In genomic region chr17:63803599-63803998, GRCm38 (mm10) we compare ENCODE assay signal across 9 mouse cellular contexts. TPM values are rescaled to one million over a fixed set of nuclear protein-coding genes. Genes with fewer than 3 reads are reported as not detected.
DNase-seq lines count a peak whose midpoint lies in the region; ATAC-seq and TF ChIP-seq lines count a peak whose summit lies in the region.
"Had no signal": no experiment of that assay in that cellular context is flagged by ENCODE, and none has a peak within 500 bp of the region (broad histone marks: within the 10 kb centered on the region; RNA-seq: fewer than 3 reads in every experiment).

No protein-coding gene starts in this region.

- H3K36me3 ChIP-seq in kidney, embryonic 14.5 days (ENCODE audit: control insufficient read depth, insufficient read depth, low read length) = no peaks in the 10 kb centered on the region
- H3K36me3 ChIP-seq in kidney, postnatal 0 days (ENCODE audit: insufficient read depth, low read length) = no peaks in the 10 kb centered on the region
- H3K36me3 ChIP-seq in liver, embryonic 11.5 days (ENCODE audit: control insufficient read depth, insufficient read depth, low read length) = no peaks in the 10 kb centered on the region
- H3K36me3 ChIP-seq: embryonic facial prominence, embryonic 15.5 days had no signal

- no peaks in the 10 kb centered on the region for H3K27me3 ChIP-seq in kidney, embryonic 14.5 days (ENCODE audit: control insufficient read depth, insufficient read depth, low read length)
- H3K27me3 ChIP-seq in kidney, postnatal 0 days (ENCODE audit: insufficient read depth, low read length) = no peaks in the 10 kb centered on the region
- H3K27me3 ChIP-seq in liver, embryonic 11.5 days (replicated peaks; ENCODE audit: control insufficient read depth, insufficient read depth, low read length) = no peaks in the 10 kb centered on the region
- H3K27me3 ChIP-seq: embryonic facial prominence, embryonic 15.5 days had no signal

- no peak for TF ChIP-seq POLR2A in bone marrow, adult 2 months (IDR thresholded peaks at IDR 0.05; ENCODE audit: borderline replicate concordance, control insufficient read depth, low read depth, low read length)

- H3K9me3 ChIP-seq in kidney, embryonic 14.5 days (ENCODE audit: control insufficient read depth, low read length) = no peaks in the 10 kb centered on the region
- H3K9me3 ChIP-seq in kidney, postnatal 0 days (replicated peaks; ENCODE audit: low read length) = no peaks in the 10 kb centered on the region
- H3K9me3 ChIP-seq in liver, embryonic 11.5 days (ENCODE audit: control insufficient read depth, low read length) = no peaks in the 10 kb centered on the region
- H3K9me3 ChIP-seq: embryonic facial prominence, embryonic 15.5 days had no signal

- no peak overlapping the region for H3K9ac ChIP-seq in kidney, embryonic 14.5 days (ENCODE audit: low read depth, low read length)
- H3K9ac ChIP-seq in kidney, postnatal 0 days (ENCODE audit: low read depth, low read length) = no peak overlapping the region
- no peak overlapping the region for H3K9ac ChIP-seq in liver, embryonic 11.5 days (ENCODE audit: low read depth, low read length)
- H3K9ac ChIP-seq: embryonic facial prominence, embryonic 15.5 days had no signal

- no peaks in the 10 kb centered on the region for H3K4me1 ChIP-seq in kidney, embryonic 14.5 days (ENCODE audit: control insufficient read depth, insufficient read depth, low read length)
- no peaks in the 10 kb centered on the region for H3K4me1 ChIP-seq in bone marrow, adult 2 months (ENCODE audit: control insufficient read depth, insufficient read depth, low read length)
- H3K4me1 ChIP-seq in kidney, postnatal 0 days (replicated peaks; ENCODE audit: insufficient read depth, low read length) = no peaks in the 10 kb centered on the region
- H3K4me1 ChIP-seq in liver, embryonic 11.5 days (replicated peaks; ENCODE audit: control insufficient read depth, insufficient read depth, low read length) = no peaks in the 10 kb centered on the region
- H3K4me1 ChIP-seq: embryonic facial prominence, embryonic 15.5 days had no signal

- TF ChIP-seq CTCF in bone marrow, adult 2 months (IDR thresholded peaks at IDR 0.05; ENCODE audit: control insufficient read depth, insufficient read depth, low read length) = peak; percentile 71
- peak; percentile 84 for TF ChIP-seq CTCF in kidney, postnatal 0 days (IDR thresholded peaks at IDR 0.05; ENCODE audit: low read depth)

- no peak for ATAC-seq in kidney, embryonic 14.5 days (ENCODE audit: low FRiP score, low TSS enrichment)
- no peak for ATAC-seq in kidney, postnatal 0 days (replicated peaks; ENCODE audit: low FRiP score, low read depth)
- ATAC-seq in liver, embryonic 11.5 days (replicated peaks; ENCODE audit: low FRiP score) = no peak

- WGBS in kidney, embryonic 14.5 days = 33% methylated on average over 11 of the region's 11 CpGs
- 23% methylated on average over 11 of the region's 11 CpGs for WGBS in bone marrow, adult 2 months
- WGBS in kidney, postnatal 0 days = 29% methylated on average over 11 of the region's 11 CpGs
- WGBS in liver, embryonic 11.5 days = 25% methylated on average over 11 of the region's 11 CpGs

- H3K4me2 ChIP-seq in kidney, embryonic 14.5 days (replicated peaks; ENCODE audit: low read depth, low read length) = no peak overlapping the region
- H3K4me2 ChIP-seq in kidney, postnatal 0 days (ENCODE audit: low read length) = no peak overlapping the region
- H3K4me2 ChIP-seq in liver, embryonic 11.5 days = no peak overlapping the region
- H3K4me2 ChIP-seq: embryonic facial prominence, embryonic 15.5 days had no signal

- no peak overlapping the region for H3K4me3 ChIP-seq in kidney, embryonic 14.5 days (ENCODE audit: low read length)
- H3K4me3 ChIP-seq in bone marrow, adult 2 months (replicated peaks; ENCODE audit: control insufficient read depth, low read depth, low read length) = no peak overlapping the region
- H3K4me3 ChIP-seq in kidney, postnatal 0 days (replicated peaks; ENCODE audit: low read depth, low read length) = no peak overlapping the region
- no peak overlapping the region for H3K4me3 ChIP-seq in liver, embryonic 11.5 days (ENCODE audit: low read depth, low read length)
- H3K4me3 ChIP-seq: embryonic facial prominence, embryonic 15.5 days had no signal

- no peak overlapping the region for H3K27ac ChIP-seq in kidney, embryonic 14.5 days (ENCODE audit: low read depth, low read length)
- H3K27ac ChIP-seq in bone marrow, adult 2 months (ENCODE audit: control insufficient read depth, insufficient read depth, low read depth, low read length, poor library complexity) = no peak overlapping the region
- no peak overlapping the region for H3K27ac ChIP-seq in kidney, postnatal 0 days
- H3K27ac ChIP-seq in liver, embryonic 11.5 days (ENCODE audit: low read depth, low read length) = no peak overlapping the region
- H3K27ac ChIP-seq: embryonic facial prominence, embryonic 15.5 days had no signal

- peak; percentile 30 for DNase-seq in kidney, adult 11 months
- peak; percentile 47 for DNase-seq in fibroblast of lung, adult 2 months (ENCODE audit: low read depth)
- DNase-seq in kidney, postnatal 0 days (ENCODE audit: low spot score) = peak; percentile 87
- DNase-seq in liver, embryonic 11.5 days (ENCODE audit: low spot score) = peak; percentile 44
- DNase-seq in right cerebral cortex, adult 18-20 months = peak; percentile 72
- DNase-seq in urinary bladder, postnatal 14 days (ENCODE audit: low spot score) = peak; percentile 74

RNA-seq across cellular contexts. Expression of gene Fer, which starts 59.3 kb away (rescaled TPM):
- 25.3 and 34.1 TPM in 2 replicates for polyA plus RNA-seq in kidney, embryonic 14.5 days (2014; fragmentation: Nextera tagmentation; extraction: Ambion mirVana)
- 4.9 and 5.4 TPM in 2 replicates for polyA plus RNA-seq in bone marrow, adult 2 months (2011; ENCODE audit: insufficient read depth, insufficient read length, low replicate concordance, missing spikeins)
- polyA plus RNA-seq in kidney, postnatal 0 days (2015; fragmentation: Nextera tagmentation; extraction: Ambion mirVana) = 24.1 and 26.2 TPM in 2 replicates
- polyA plus RNA-seq in liver, embryonic 11.5 days (2014; fragmentation: Nextera tagmentation; extraction: Ambion mirVana) = 24.7 and 26.2 TPM in 2 replicates

RNA-seq across cellular contexts. Expression of gene A930002H24Rik, which starts 60.0 kb away (rescaled TPM):
- 3.8 and 4.1 TPM in 2 replicates for polyA plus RNA-seq in kidney, embryonic 14.5 days (2014; fragmentation: Nextera tagmentation; extraction: Ambion mirVana)
- polyA plus RNA-seq in bone marrow, adult 2 months (2011; ENCODE audit: insufficient read depth, insufficient read length, low replicate concordance, missing spikeins) = not detected in 2 replicates
- 5.3 and 6.4 TPM in 2 replicates for polyA plus RNA-seq in kidney, postnatal 0 days (2015; fragmentation: Nextera tagmentation; extraction: Ambion mirVana)
- 1.8 and 2.7 TPM in 2 replicates for polyA plus RNA-seq in liver, embryonic 11.5 days (2014; fragmentation: Nextera tagmentation; extraction: Ambion mirVana)

Comparison
In these comparisons a context has a peak if more than half of its experiments do, and no peak if none do; other contexts are left out.
1. DNase-seq: peak in every context shown above with its lines; median percentile 87 in kidney, postnatal 0 days; 74 in urinary bladder, postnatal 14 days; 72 in right cerebral cortex, adult 18-20 months; 47 in fibroblast of lung, adult 2 months; 44 in liver, embryonic 11.5 days; 30 in kidney, adult 11 months.